19 mouse cellular contexts compared by ENCODE assay signal in the genomic region with DNA sequence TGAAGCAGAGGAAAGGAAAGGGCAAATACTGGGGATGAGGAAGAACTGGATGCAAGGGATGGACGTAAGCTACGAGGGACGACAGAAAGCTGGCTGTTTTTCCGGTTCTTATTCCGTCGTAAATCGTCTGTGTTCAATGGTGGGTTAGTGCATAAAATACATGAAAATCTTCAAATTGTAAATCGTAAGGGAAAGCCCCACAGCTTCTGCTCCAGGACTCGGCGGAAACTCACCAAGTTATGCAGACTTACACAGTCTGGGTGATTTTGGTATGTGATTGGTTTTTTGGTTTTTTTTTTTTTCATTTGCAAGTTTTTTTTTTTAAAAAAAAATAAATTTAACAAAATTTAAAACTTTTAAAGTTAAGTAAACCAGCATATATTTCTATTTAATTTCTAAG.
"Had no signal": no experiment of that assay in that cellular context is flagged by ENCODE, and none has a peak within 500 bp of the region (broad histone marks: within the 10 kb centered on the region; RNA-seq: fewer than 3 reads in every experiment).

No protein-coding gene starts in this region.

- H3K4me1 ChIP-seq: neural tube, embryonic 13.5 days; neural tube, embryonic 15.5 days had no signal

- H3K4me3 ChIP-seq: midbrain, embryonic 10.5 days; midbrain, embryonic 12.5 days; myocyte; neural tube, embryonic 13.5 days; neural tube, embryonic 15.5 days had no signal

- H3K9me3 ChIP-seq: midbrain, embryonic 10.5 days; midbrain, embryonic 12.5 days; neural tube, embryonic 13.5 days; neural tube, embryonic 15.5 days had no signal

- H3K4me2 ChIP-seq: lung, embryonic 14.5 days; midbrain, embryonic 12.5 days; neural tube, embryonic 13.5 days; neural tube, embryonic 15.5 days had no signal

- H3K27ac ChIP-seq: midbrain, embryonic 10.5 days; midbrain, embryonic 12.5 days; neural tube, embryonic 13.5 days; neural tube, embryonic 15.5 days had no signal

- H3K27me3 ChIP-seq: midbrain, embryonic 12.5 days; neural tube, embryonic 13.5 days; neural tube, embryonic 15.5 days had no signal

- ATAC-seq: midbrain, embryonic 16.5 days had no signal

- DNase-seq: lung, adult 18-20 months; lung, embryonic 14.5 days; lung, postnatal 10 days; lung, postnatal 4 days; midbrain, embryonic 14.5 days; retina, postnatal 1 day; right cerebral cortex, adult 18-20 months; right cerebral cortex, postnatal 25 days; right cerebral cortex, postnatal 4 days; spleen, adult 18-20 months; thymus, adult 18-20 months; thymus, postnatal 14 days; thymus, postnatal 36 days had no signal

- H3K36me3 ChIP-seq: neural tube, embryonic 15.5 days had no signal

- H3K9ac ChIP-seq: lung, embryonic 14.5 days; midbrain, embryonic 12.5 days; neural tube, embryonic 13.5 days; neural tube, embryonic 15.5 days had no signal
